Mouse (Mus musculus): ENCODE measurements at regions not wholly inside any gene's neighbourhood (a gene's known extent, or its start where the extent isn't known, plus 50 kb on each side); places are given as distances from the start of the nearest gene placed in this dataset.

GRCm38 (mm10) chr4:99544014-99544413, 112.1 kb upstream of the Foxd3 start:
- Histone ChIP-seq H3K9me3 (ENCODE audit: low read length) (no peaks in the 10 kb centered on the region), H3K4me2 (ENCODE audit: low read depth, low read length) (no peak overlapping the region), H3K27me3 (ENCODE audit: insufficient read depth, low read length) (no peaks in the 10 kb centered on the region), H3K4me3 (ENCODE audit: low read length) (no peak overlapping the region), H3K27ac (no peak overlapping the region), H3K9ac (replicated peaks; ENCODE audit: low read length) (no peak overlapping the region), H3K36me3 (ENCODE audit: insufficient read depth, low read length) (no peaks in the 10 kb centered on the region), H3K4me1 (ENCODE audit: insufficient read depth, low read length) (no peaks in the 10 kb centered on the region)
- 82% methylated on average over 6 of the region's 6 CpGs for WGBS
- ATAC-seq (no peak), DNase-seq (ENCODE audit: low spot score) (no peak)
- no peak for TF ChIP-seq CTCF (IDR thresholded peaks at IDR 0.05; ENCODE audit: low read depth)

- Histone ChIP-seq H3K36me3 (ENCODE audit: insufficient read depth, low read length) (no peaks in the 10 kb centered on the region), H3K4me1 (ENCODE audit: insufficient read depth, low read length) (no peaks in the 10 kb centered on the region), H3K4me3 (ENCODE audit: low read length) (no peak overlapping the region), H3K27me3 (ENCODE audit: insufficient read depth, low read length) (no peaks in the 10 kb centered on the region), H3K27ac (no peak overlapping the region), H3K4me2 (ENCODE audit: low read depth, low read length) (no peak overlapping the region), H3K9ac (replicated peaks; ENCODE audit: low read length) (no peak overlapping the region), H3K9me3 (ENCODE audit: low read length) (no peaks in the 10 kb centered on the region)
- no peak for DNase-seq (ENCODE audit: low spot score)
- TF ChIP-seq CTCF (IDR thresholded peaks at IDR 0.05; ENCODE audit: low read depth): no peak
- no peak for ATAC-seq
- WGBS: 72% methylated on average over 3 of the region's 3 CpGs
Measured at GRCm38 (mm10) chr4:99545742-99546141, 110.4 kb upstream of the Foxd3 start.

GRCm38 (mm10) chr4:99557963-99558362, 98.1 kb upstream of the Foxd3 start:
- TF ChIP-seq CTCF (IDR thresholded peaks at IDR 0.05; ENCODE audit: low read depth): no peak
- 44% methylated on average over 5 of the region's 5 CpGs for WGBS

GRCm38 (mm10) chr4:99560604-99561003, 95.5 kb upstream of the Foxd3 start:
- no peaks in the 10 kb centered on the region for H3K9me3 ChIP-seq (ENCODE audit: low read length)
- H3K4me2 ChIP-seq (ENCODE audit: low read depth, low read length): no peak overlapping the region
- no peak for DNase-seq (ENCODE audit: low spot score)
- no peaks in the 10 kb centered on the region for H3K4me1 ChIP-seq (ENCODE audit: insufficient read depth, low read length)
- no peak for TF ChIP-seq CTCF (IDR thresholded peaks at IDR 0.05; ENCODE audit: low read depth)
- H3K27ac ChIP-seq: no peak overlapping the region
- no peaks in the 10 kb centered on the region for H3K36me3 ChIP-seq (ENCODE audit: insufficient read depth, low read length)
- WGBS: 41% methylated on average over 8 of the region's 8 CpGs
- no peak for ATAC-seq
- peaks cover 7% of the 10 kb centered on the region; the same call in 1 of the 2 replicates for H3K27me3 ChIP-seq (ENCODE audit: insufficient read depth, low read length)
- no peak overlapping the region for H3K4me3 ChIP-seq (ENCODE audit: low read length)
- H3K9ac ChIP-seq (replicated peaks; ENCODE audit: low read length): no peak overlapping the region

More at GRCm38 (mm10) chr4:99557963-99558362, 98.1 kb upstream of the Foxd3 start:
- no peaks in the 10 kb centered on the region for H3K9me3 ChIP-seq (ENCODE audit: low read length)
- H3K36me3 ChIP-seq (ENCODE audit: insufficient read depth, low read length): no peaks in the 10 kb centered on the region
- ATAC-seq (no peak), DNase-seq (ENCODE audit: low spot score) (no peak)
- H3K4me1 ChIP-seq (ENCODE audit: insufficient read depth, low read length): no peaks in the 10 kb centered on the region
- no peak overlapping the region for H3K4me2 ChIP-seq (ENCODE audit: low read depth, low read length)
- H3K4me3 ChIP-seq (ENCODE audit: low read length): no peak overlapping the region
- peaks cover 4% of the 10 kb centered on the region; the same call in 1 of the 2 replicates for H3K27me3 ChIP-seq (ENCODE audit: insufficient read depth, low read length)
- no peak overlapping the region for H3K27ac ChIP-seq
- H3K9ac ChIP-seq (replicated peaks; ENCODE audit: low read length): no peak overlapping the region

- Histone ChIP-seq H3K4me1 (ENCODE audit: insufficient read depth, low read length) (no peaks in the 10 kb centered on the region), H3K27ac (no peak overlapping the region), H3K4me2 (ENCODE audit: low read depth, low read length) (no peak overlapping the region), H3K27me3 (ENCODE audit: insufficient read depth, low read length) (peaks cover 7% of the 10 kb centered on the region; the same call in 1 of the 2 replicates), H3K9me3 (ENCODE audit: low read length) (no peaks in the 10 kb centered on the region), H3K9ac (replicated peaks; ENCODE audit: low read length) (no peak overlapping the region), H3K36me3 (ENCODE audit: insufficient read depth, low read length) (no peaks in the 10 kb centered on the region), H3K4me3 (ENCODE audit: low read length) (no peak overlapping the region)
- TF ChIP-seq CTCF (IDR thresholded peaks at IDR 0.05; ENCODE audit: low read depth): peak; percentile 58
- no peak for ATAC-seq
- 9% methylated on average over 6 of the region's 6 CpGs for WGBS
- DNase-seq (ENCODE audit: low spot score): peak; percentile 64
Measured at GRCm38 (mm10) chr4:99561506-99561937, 94.6 kb upstream of the Foxd3 start.

GRCm38 (mm10) chr4:99565401-99565800, 90.7 kb upstream of the Foxd3 start:
- Histone ChIP-seq H3K27me3 (ENCODE audit: insufficient read depth, low read length) (peaks cover 7% of the 10 kb centered on the region; the same call in 1 of the 2 replicates), H3K27ac (no peak overlapping the region), H3K4me1 (ENCODE audit: insufficient read depth, low read length) (no peaks in the 10 kb centered on the region), H3K9me3 (ENCODE audit: low read length) (no peaks in the 10 kb centered on the region), H3K4me2 (ENCODE audit: low read depth, low read length) (no peak overlapping the region), H3K4me3 (ENCODE audit: low read length) (no peak overlapping the region), H3K36me3 (ENCODE audit: insufficient read depth, low read length) (no peaks in the 10 kb centered on the region), H3K9ac (replicated peaks; ENCODE audit: low read length) (no peak overlapping the region)
- no peak for DNase-seq (ENCODE audit: low spot score)
- no peak for ATAC-seq
- no peak for TF ChIP-seq CTCF (IDR thresholded peaks at IDR 0.05; ENCODE audit: low read depth)
- WGBS: 83% methylated on average over 9 of the region's 9 CpGs

- Histone ChIP-seq H3K4me1 (ENCODE audit: insufficient read depth, low read length) (no peaks in the 10 kb centered on the region), H3K9ac (replicated peaks; ENCODE audit: low read length) (0 out of 2 replicates have a peak overlapping the region, but pooled peaks have one; percentile 19), H3K36me3 (ENCODE audit: insufficient read depth, low read length) (no peaks in the 10 kb centered on the region), H3K27ac (no peak overlapping the region; the same call in 1 of the 2 replicates), H3K9me3 (ENCODE audit: low read length) (no peaks in the 10 kb centered on the region), H3K4me2 (ENCODE audit: low read depth, low read length) (peak overlapping the region; percentile 56), H3K27me3 (ENCODE audit: insufficient read depth, low read length) (peaks cover 16% of the 10 kb centered on the region; the same call in 1 of the 2 replicates), H3K4me3 (ENCODE audit: low read length) (peak overlapping the region; percentile 15)
- no peak for TF ChIP-seq CTCF (IDR thresholded peaks at IDR 0.05; ENCODE audit: low read depth)
- ATAC-seq (peak; percentile 82), DNase-seq (ENCODE audit: low spot score) (peak; percentile 72)
- WGBS: 3% methylated on average over 33 of the region's 33 CpGs
Measured at GRCm38 (mm10) chr4:99572841-99573642, 83.1 kb upstream of the Foxd3 start.

Data from hindbrain, postnatal 0 days (tissue).